Mouse (Mus musculus) ES-Bruce4 (cell line): ENCODE measurements around the gene Stra6.

Source experiments
- CTCF ChIP-seq: IDR thresholded peaks from one replicate; pipeline ENCODE4 v1.8.1; 2011; ENCODE audit warnings: low read depth, low read length
- POLR2A ChIP-seq: IDR thresholded peaks from one replicate; pipeline ENCODE4 v1.8.1; 2011; ENCODE audit warnings: low read length; ENCODE audit not compliant: insufficient read depth

GRCm38 (mm10) chr9:58162173-58162572 is 98.6 kb downstream of the Stra6 start:
- TF ChIP-seq CTCF (no peak), POLR2A (no peak)
